Mouse (Mus musculus) embryonic fibroblast, embryonic 13.5 days (primary cell): ENCODE data around the gene Cryzl2.

Source experiments
- CTCF ChIP-seq: IDR thresholded peaks from 2 replicates; pipeline ENCODE4 v1.5.1; 2011; ENCODE audit warnings: mild to moderate bottlenecking, control low read depth, low read length, moderate library complexity, borderline replicate concordance; ENCODE audit not compliant: insufficient read depth
- POLR2A ChIP-seq: IDR thresholded peaks from 2 replicates; pipeline ENCODE4 v1.6.1; 2011; ENCODE audit warnings: low read depth, mild to moderate bottlenecking, control low read depth, low read length, moderate library complexity

DNA sequence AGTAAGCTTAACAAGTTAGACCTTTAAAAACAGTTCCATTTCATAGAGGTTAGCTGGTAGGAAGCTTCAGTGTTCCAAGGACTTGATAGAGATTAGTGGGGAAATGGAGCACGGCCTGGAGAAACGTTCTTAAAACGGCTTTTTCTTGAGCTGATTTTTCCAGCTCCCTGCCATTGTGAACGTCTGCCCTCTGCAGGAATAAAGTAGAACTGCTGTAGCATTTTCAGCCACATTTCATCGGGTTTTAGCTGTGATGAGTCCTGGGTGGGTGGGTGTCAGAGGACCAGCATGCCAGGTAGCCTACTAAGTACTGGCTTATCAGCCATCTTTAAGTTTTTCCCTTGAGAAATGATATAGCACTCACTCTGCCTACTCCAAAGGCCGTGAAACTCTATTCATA lies 78.1 kb downstream of the Cryzl2 start:
- TF ChIP-seq CTCF (no peak), POLR2A (no peak)
